Mouse (Mus musculus): ENCODE measurements around the gene Plac1.

Plac1 gene

DNA sequence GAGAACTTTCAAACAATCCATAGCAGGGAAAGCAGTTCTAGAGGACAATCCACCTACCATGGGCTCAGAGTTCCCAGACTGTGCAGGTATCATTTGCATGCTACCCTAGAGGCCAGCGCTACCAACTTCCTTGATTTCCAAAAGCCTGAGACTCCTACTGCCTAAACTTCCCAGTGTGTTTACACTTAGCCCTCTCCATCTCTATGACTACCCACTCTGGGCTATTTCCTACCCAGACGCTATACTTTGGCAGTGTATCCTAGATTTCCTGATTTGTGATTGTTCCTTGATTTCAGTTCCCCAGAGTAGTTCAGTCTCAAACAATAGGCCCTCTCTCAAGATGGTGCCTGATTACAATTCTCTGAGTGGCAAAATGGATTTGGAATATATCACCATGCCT is 132.8 kb downstream of the Plac1 start:
- DNase-seq (ENCODE audit: low spot score): no peak

- DNase-seq (ENCODE audit: low spot score): no peak
Observed at GRCm38 (mm10) chrX:53101165-53101564, 138.7 kb downstream of the Plac1 start.

DNA sequence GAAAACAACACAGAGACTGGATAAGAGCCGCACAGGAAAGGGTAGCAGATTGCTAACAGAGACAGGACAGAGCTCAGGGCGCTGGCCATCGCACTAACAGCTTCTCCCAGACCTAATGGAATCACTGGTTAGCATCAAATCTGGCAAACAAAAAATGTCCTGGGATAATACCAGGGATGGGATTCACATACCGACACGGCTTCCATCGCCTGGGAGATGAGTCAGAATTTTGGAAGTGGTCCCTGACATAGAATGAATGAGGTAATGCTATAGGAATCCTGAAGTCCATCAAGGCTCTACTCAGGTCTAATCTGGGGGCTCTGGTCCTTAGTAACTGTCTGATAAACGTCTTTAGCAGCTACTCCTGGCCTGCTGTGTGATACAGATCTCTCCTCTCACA is 140.0 kb downstream of the Plac1 start:
- DNase-seq (ENCODE audit: low spot score): no peak

DNA sequence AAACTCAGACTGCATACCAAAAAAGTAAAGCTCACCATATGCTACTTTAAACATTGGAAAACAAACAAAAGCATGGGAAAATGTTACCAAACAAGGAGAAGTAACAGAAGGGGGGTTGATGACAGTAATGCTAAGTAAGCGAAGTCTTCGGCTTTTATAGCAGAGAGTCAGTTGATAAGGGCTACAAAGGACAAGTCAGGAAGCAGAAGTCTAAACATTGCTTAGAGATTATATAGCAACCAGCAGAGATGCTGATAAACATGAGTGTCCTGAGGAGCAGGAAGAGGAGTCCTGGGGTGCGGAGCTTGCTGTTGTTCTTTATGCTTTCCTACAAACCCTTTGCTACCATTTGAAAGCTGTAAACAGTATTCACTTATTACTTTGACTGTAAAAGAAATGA is 140.6 kb downstream of the Plac1 start:
- no peak for DNase-seq (ENCODE audit: low spot score)

GRCm38 (mm10) chrX:53098293-53098692 is 141.6 kb downstream of the Plac1 start:
- no peak for DNase-seq (ENCODE audit: low spot score)

- no peak for DNase-seq (ENCODE audit: low spot score)
Observed at GRCm38 (mm10) chrX:53097786-53098185, 142.1 kb downstream of the Plac1 start.

GRCm38 (mm10) chrX:53093381-53093780 is 146.5 kb downstream of the Plac1 start:
- no peak for DNase-seq (ENCODE audit: low spot score)

DNA sequence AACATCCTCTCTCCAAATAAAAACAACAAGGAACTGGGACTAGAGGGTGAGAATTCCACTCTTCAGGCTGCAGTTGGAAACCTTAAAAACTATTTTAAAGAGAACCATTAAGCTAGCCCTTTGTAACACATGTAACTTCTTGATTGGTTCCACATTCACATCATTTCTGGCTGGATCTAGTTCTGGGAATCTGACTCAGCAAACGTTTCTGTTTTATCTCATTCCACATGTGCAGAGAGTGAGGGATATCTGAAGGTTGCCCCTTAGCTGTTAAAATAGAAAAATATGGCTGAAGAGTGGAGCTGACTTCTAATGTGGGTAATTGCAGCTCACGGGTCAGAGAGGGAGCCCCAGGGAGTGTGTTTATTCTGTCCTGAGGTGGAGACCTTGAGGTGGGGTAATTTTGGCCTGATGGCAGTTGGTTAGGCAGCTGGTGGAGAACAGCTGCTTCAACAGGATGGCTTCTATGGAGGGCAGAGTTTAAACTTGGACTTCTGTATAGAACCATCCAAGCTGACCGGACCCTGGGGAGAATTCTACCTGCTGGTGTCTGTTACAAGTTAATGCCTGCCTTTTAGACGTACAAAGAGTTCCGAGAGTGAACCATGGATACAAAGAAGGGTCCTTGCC is 151.1 kb downstream of the Plac1 start:
- DNase-seq (ENCODE audit: low spot score): no peak

GRCm38 (mm10) chrX:53087202-53087601 is 152.7 kb downstream of the Plac1 start:
- no peak for DNase-seq (ENCODE audit: low spot score)

GRCm38 (mm10) chrX:53085559-53085958 is 154.4 kb downstream of the Plac1 start:
- DNase-seq (ENCODE audit: low spot score): no peak

- DNase-seq (ENCODE audit: low spot score): no peak
Observed at GRCm38 (mm10) chrX:53064406-53064805, 175.5 kb downstream of the Plac1 start.

DNA sequence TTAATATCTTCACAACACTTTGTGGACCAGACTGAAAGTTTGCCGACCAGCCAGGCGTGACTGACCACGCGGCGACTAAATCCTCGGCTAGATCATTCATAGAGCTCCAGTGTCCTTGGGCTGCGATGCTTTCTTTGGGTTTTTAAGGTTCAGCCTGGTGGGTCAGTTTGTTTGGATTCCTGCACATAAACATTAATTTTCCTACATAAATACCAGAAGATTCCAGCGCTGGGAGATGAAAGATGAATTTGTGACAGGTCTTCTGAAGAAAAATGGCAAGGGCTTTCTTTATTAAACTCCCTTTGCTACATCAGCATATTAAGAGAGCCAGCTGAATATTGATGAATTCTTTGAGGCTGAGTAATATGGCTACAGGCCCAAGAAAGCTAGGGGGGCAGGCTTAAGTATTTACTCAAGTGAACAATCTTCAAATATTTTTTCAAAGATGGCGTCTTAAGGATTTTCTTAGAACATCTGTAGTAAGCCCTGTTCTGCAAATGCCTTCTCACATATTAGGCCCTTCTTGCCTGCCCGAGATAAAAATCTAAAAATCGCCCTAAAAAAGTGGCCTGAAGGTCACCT is 180.4 kb downstream of the Plac1 start:
- no peak for DNase-seq (ENCODE audit: low spot score)

DNA sequence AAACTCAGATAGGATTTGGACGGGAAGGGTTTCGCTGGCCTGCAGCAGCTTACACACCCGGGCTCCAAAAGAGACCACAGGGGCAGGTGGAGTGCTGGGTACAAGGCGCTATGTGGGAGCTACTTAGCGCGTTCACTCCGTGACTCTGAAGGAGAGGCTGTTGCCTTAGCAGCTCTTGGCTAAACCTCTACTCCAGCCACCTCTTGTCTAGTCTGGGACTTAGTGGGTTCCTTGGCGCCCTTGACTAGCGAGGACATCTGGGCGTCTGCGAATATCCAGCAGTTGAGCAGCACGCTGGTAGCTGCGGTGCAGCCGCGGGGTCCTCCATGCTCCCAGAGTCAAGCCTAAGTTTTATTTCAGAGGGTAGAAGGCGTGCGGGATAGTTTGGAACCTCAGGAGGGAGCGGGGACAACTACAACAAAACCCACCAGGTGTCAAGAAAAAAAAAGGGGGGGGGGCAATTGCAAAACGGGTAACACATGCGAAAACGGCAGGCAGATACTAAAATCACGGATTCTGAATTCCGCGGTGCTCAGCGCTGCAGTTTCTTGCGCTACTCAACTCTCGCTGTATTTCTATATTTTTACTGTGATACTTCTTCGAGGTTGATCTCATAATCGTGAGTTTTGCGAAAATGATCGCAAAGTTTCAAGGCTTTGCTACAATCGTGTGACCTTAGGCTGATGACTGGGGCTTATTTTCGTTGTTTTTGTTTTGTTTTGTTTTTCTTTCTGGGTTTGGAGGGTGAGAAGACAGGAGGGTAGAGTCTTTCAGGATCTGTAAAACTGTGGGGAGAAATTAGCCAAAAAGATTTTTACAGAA is 181.2 kb downstream of the Plac1 start:
- no peak for DNase-seq (ENCODE audit: low spot score)

- no peak for DNase-seq (ENCODE audit: low spot score)
Observed at GRCm38 (mm10) chrX:53057760-53058090, 182.2 kb downstream of the Plac1 start.

DNA sequence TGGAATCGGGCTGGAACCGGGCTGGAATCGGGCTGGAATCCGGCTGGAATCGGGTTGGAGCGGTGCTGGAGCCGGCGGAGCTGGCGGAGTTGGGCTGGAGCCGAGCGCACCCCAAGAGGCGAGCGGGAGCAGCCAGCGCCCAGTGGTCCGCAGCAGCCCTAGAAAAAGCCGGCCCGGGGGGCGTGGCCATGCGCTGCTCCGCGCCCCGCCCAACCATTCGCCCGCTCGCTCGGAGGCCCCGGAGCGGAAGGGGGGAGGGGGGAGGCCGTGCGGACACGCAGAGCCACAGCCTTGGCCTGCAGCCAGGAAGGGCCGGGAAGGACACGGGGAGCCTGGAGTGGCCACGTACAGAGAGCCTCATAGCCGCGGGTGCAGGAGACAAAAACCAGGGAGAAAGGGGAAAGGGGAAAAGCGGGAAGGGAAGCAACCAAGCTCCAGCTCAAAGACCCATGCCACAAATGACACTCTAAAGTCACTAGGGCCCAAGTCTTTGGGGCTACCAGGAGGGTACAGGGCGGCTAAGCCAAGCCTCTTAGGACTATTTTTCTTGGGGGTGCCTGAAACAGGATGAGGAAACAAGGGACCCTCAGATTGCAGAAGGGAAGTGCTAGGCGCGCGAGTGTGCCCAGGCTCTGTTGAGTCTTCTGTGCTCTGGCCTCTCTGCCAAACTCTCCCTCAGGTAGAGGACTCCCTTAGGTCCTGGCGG is 182.7 kb downstream of the Plac1 start:
- DNase-seq (ENCODE audit: low spot score): peak; percentile 78

- DNase-seq (ENCODE audit: low spot score): no peak
Observed at GRCm38 (mm10) chrX:53056627-53057026, 183.3 kb downstream of the Plac1 start.

- DNase-seq (ENCODE audit: low spot score): no peak
Observed at GRCm38 (mm10) chrX:53055771-53056170, 184.1 kb downstream of the Plac1 start.

- no peak for DNase-seq (ENCODE audit: low spot score)
Observed at GRCm38 (mm10) chrX:53053885-53054284, 186.0 kb downstream of the Plac1 start.

GRCm38 (mm10) chrX:53052652-53053500 is 187.0 kb downstream of the Plac1 start:
- DNase-seq (ENCODE audit: low spot score): no peak

GRCm38 (mm10) chrX:53050353-53050752 is 189.6 kb downstream of the Plac1 start:
- no peak for DNase-seq (ENCODE audit: low spot score)

DNA sequence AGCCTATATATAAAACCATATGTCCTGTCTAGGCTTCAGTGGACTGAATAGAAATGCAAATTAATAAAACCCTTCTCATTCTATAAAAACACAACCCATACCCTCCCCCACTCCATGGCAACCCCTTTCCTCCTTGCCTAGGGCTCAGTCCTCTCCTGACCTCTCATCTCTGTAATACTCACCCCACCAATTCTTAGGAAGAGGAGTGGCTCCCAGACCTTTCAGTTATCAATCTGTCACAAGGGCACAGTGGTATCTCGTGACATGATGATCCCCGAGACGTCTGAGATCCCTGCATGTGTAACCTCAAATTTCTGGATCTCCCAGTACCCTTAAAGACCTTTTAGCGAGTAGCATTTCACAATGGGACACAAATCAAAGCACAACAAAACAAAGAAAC is 190.7 kb downstream of the Plac1 start:
- DNase-seq (ENCODE audit: low spot score): no peak

GRCm38 (mm10) chrX:53046911-53047310 is 193.0 kb downstream of the Plac1 start:
- DNase-seq (ENCODE audit: low spot score): no peak

All from ovary, postnatal 14 days (tissue).